Mouse (Mus musculus): ENCODE measurements around the gene Lhx9. TPM values are rescaled to one million over a fixed set of nuclear protein-coding genes. Genes with fewer than 3 reads are reported as not detected.

Gene Lhx9
- total and polyA plus RNA-seq, 3 experiments, result 0.19 to 0.77 TPM; not detected in 1

- H3K79me2 ChIP-seq (ENCODE audit: control insufficient read depth, insufficient read depth, low read length, poor library complexity), result no peaks in the 10 kb centered on the region
- TF ChIP-seq MXI1 (IDR thresholded peaks at IDR 0.05; ENCODE audit: low read depth, low read length) (no peak), KAT2A (conservative IDR thresholded peaks at IDR 0.05; ENCODE audit: low read depth, low read length) (no peak), CHD2 (IDR thresholded peaks at IDR 0.05; ENCODE audit: low read length) (no peak), EP300 (IDR thresholded peaks at IDR 0.05; ENCODE audit: low read depth in 1 of 2, low read length in 2 of 2) (no peak), MAZ (IDR thresholded peaks at IDR 0.05; ENCODE audit: low read depth, low read length) (no peak), USF2 (IDR thresholded peaks at IDR 0.05; ENCODE audit: borderline replicate concordance in 1 of 2, insufficient read depth in 1 of 2, low read depth in 1 of 2, low read length in 2 of 2) (no peak), TCF12 (IDR thresholded peaks at IDR 0.05; ENCODE audit: low read depth, low read length) (no peak), MEF2A (IDR thresholded peaks at IDR 0.05; ENCODE audit: extremely low read depth, insufficient replicate concordance, low read depth, low read length, poor library complexity, severe bottlenecking) (no peak), ZMIZ1 (IDR thresholded peaks at IDR 0.05; ENCODE audit: low read depth, low read length) (no peak)
- no peak overlapping the region for H3K27ac ChIP-seq (ENCODE audit: control insufficient read depth, low read depth, low read length)
- no peak overlapping the region for H3K4me3 ChIP-seq (ENCODE audit: control insufficient read depth in 1 of 2, insufficient read depth in 1 of 2, low read depth in 2 of 2, low read length in 2 of 2)
- H3K9me3 ChIP-seq (replicated peaks; ENCODE audit: insufficient read depth, low read length), result no peaks in the 10 kb centered on the region
- no peak overlapping the region for H3K9ac ChIP-seq (ENCODE audit: control insufficient read depth, low read depth, low read length, poor library complexity, severe bottlenecking)
- no peak for DNase-seq (ENCODE audit: low read depth, low spot score)
- no peaks in the 10 kb centered on the region for H3K27me3 ChIP-seq (ENCODE audit: control insufficient read depth in 1 of 2, insufficient read depth in 2 of 2, low read length in 2 of 2)
- H3K36me3 ChIP-seq (ENCODE audit: control insufficient read depth in 1 of 2, insufficient read depth in 2 of 2, low read length in 2 of 2), result no peaks in the 10 kb centered on the region
- H3K4me1 ChIP-seq (ENCODE audit: control insufficient read depth in 1 of 2, insufficient read depth in 2 of 2, low read length in 2 of 2), result no peaks in the 10 kb centered on the region
Observed at GRCm38 (mm10) chr1:138801732-138802131, 46.6 kb downstream of the Lhx9 start.

GRCm38 (mm10) chr1:138801296-138801695, 47.1 kb downstream of the Lhx9 start:
- no peak overlapping the region for H3K9ac ChIP-seq (ENCODE audit: control insufficient read depth, low read depth, low read length, poor library complexity, severe bottlenecking)
- no peaks in the 10 kb centered on the region for H3K9me3 ChIP-seq (replicated peaks; ENCODE audit: insufficient read depth, low read length)
- H3K4me1 ChIP-seq (ENCODE audit: control insufficient read depth in 1 of 2, insufficient read depth in 2 of 2, low read length in 2 of 2), result no peaks in the 10 kb centered on the region
- no peaks in the 10 kb centered on the region for H3K36me3 ChIP-seq (ENCODE audit: control insufficient read depth in 1 of 2, insufficient read depth in 2 of 2, low read length in 2 of 2)
- no peak for TF ChIP-seq ETS1 (IDR thresholded peaks at IDR 0.05; ENCODE audit: low read depth, low read length)
- TF ChIP-seq USF1 (IDR thresholded peaks at IDR 0.05; ENCODE audit: low read depth, low read length), result no peak
- no peak for TF ChIP-seq MXI1 (IDR thresholded peaks at IDR 0.05; ENCODE audit: low read depth, low read length)
- no peak for TF ChIP-seq POLR2AphosphoS2 (IDR thresholded peaks at IDR 0.05; ENCODE audit: low read length)
- no peak for TF ChIP-seq MAX (IDR thresholded peaks at IDR 0.05; ENCODE audit: low read length)
- no peak for TF ChIP-seq MAFK (IDR thresholded peaks at IDR 0.05; ENCODE audit: borderline replicate concordance, low read depth, low read length)
- no peak for TF ChIP-seq ELF1 (IDR thresholded peaks at IDR 0.05; ENCODE audit: low read depth, low read length)
- no peak for TF ChIP-seq ZC3H11A (IDR thresholded peaks at IDR 0.05; ENCODE audit: low read depth, low read length)
- TF ChIP-seq CHD1 (IDR thresholded peaks at IDR 0.05; ENCODE audit: low read depth, low read length), result no peak
- TF ChIP-seq KAT2A (conservative IDR thresholded peaks at IDR 0.05; ENCODE audit: low read depth, low read length), result no peak
- TF ChIP-seq MYC (IDR thresholded peaks at IDR 0.05; ENCODE audit: low read depth, low read length), result no peak
- TF ChIP-seq NELFE (IDR thresholded peaks at IDR 0.05; ENCODE audit: low read depth, low read length), result no peak
- TF ChIP-seq POLR2A (IDR thresholded peaks at IDR 0.05; ENCODE audit: control insufficient read depth in 1 of 2, insufficient read depth in 1 of 2, low read depth in 1 of 2, low read length in 2 of 2, poor library complexity in 1 of 2), result no peak
- TF ChIP-seq HCFC1 (IDR thresholded peaks at IDR 0.05; ENCODE audit: low read depth, low read length), result no peak
- TF ChIP-seq ZKSCAN1 (IDR thresholded peaks at IDR 0.05; ENCODE audit: low read depth, low read length), result no peak
- H3K27me3 ChIP-seq (ENCODE audit: control insufficient read depth in 1 of 2, insufficient read depth in 2 of 2, low read length in 2 of 2), result no peaks in the 10 kb centered on the region
- DNase-seq (ENCODE audit: low read depth, low spot score), result no peak
- H3K79me2 ChIP-seq (ENCODE audit: control insufficient read depth, insufficient read depth, low read length, poor library complexity), result no peaks in the 10 kb centered on the region
- no peak overlapping the region for H3K4me3 ChIP-seq (ENCODE audit: control insufficient read depth in 1 of 2, insufficient read depth in 1 of 2, low read depth in 2 of 2, low read length in 2 of 2)
- H3K27ac ChIP-seq (ENCODE audit: control insufficient read depth, low read depth, low read length), result no peak overlapping the region
